Mouse (Mus musculus) kidney, embryonic 16.5 days (tissue): ENCODE measurements around the gene Kcnip3. TPM values are rescaled to one million over a fixed set of nuclear protein-coding genes. Genes with fewer than 3 reads are reported as not detected.

ENCODE experiments used
- ATAC-seq: fragments of 200-750 bp; cut with Nextera tagmentation; 2 replicates; pipeline ENCODE4 v1.8.0; 2017; ENCODE audit warnings: moderate TSS enrichment; ENCODE audit not compliant: low FRiP score, low TSS enrichment
- H3K27ac ChIP-seq: fragments of 300-500 bp; sonication (generic); 2 replicates; pipeline ENCODE4 v1.5.1; 2014; ENCODE audit warnings: low read length
- H3K27me3 ChIP-seq: fragments of 300-500 bp; sonication (generic); 2 replicates; pipeline ENCODE4 v1.6.1; 2014; ENCODE audit warnings: low read length, control low read depth, mixed read lengths; ENCODE audit not compliant: insufficient read depth
- H3K36me3 ChIP-seq: fragments of 300-500 bp; sonication (generic); 2 replicates; pipeline ENCODE4 v1.6.1; 2014; ENCODE audit warnings: low read length, control low read depth, mixed read lengths; ENCODE audit not compliant: insufficient read depth
- H3K4me1 ChIP-seq: fragments of 300-500 bp; sonication (generic); 2 replicates; pipeline ENCODE4 v1.6.1; 2014; ENCODE audit warnings: low read length, control low read depth, mixed read lengths; ENCODE audit not compliant: insufficient read depth
- H3K4me2 ChIP-seq: fragments of 300-500 bp; sonication (generic); replicated peaks from 2 replicates; pipeline ENCODE4 v1.6.1; 2014; ENCODE audit warnings: low read depth, low read length
- H3K4me3 ChIP-seq: fragments of 300-500 bp; sonication (generic); 2 replicates; pipeline ENCODE4 v1.5.1; 2014; ENCODE audit warnings: mild to moderate bottlenecking, low read length
- H3K9ac ChIP-seq: fragments of 300-500 bp; sonication (generic); replicated peaks from 2 replicates; pipeline ENCODE4 v1.6.1; 2014; ENCODE audit warnings: low read length
- H3K9me3 ChIP-seq: fragments of 300-500 bp; sonication (generic); 2 replicates; pipeline ENCODE4 v1.6.1; 2016; ENCODE audit warnings: low read length, control low read depth
- WGBS: fragments of 180-500 bp; shearing (Covaris S2); extraction: QIAGEN DNeasy Blood & Tissue Kit; methylation state at CpG from one replicate; pipeline ENCODE4 v1.1.7; 2014; 5-methylcytosine and 5-hydroxymethylcytosine counted together
- polyA plus RNA-seq: library from polyadenylated mRNA; unstranded; fragments of >200 nt; fragmentation: Nextera tagmentation; extraction: Ambion mirVana; gene quantifications from 2 replicates; pipeline ENCODE4 v1.2.1, GENCODE M21; 2015

Kcnip3 gene
- polyA plus RNA-seq, 1 experiment from 2014 or later = 3.4 TPM

- no peaks in the 10 kb centered on the region for H3K36me3 ChIP-seq
- peak overlapping the region; percentile 95 for H3K4me2 ChIP-seq
- no peak overlapping the region for H3K27ac ChIP-seq
- peaks cover 58% of the 10 kb centered on the region for H3K27me3 ChIP-seq
- peak overlapping the region; percentile 66 for H3K4me3 ChIP-seq
- H3K9me3 ChIP-seq = no peaks in the 10 kb centered on the region
- peak overlapping the region; percentile 65 for H3K9ac ChIP-seq
- under 1% methylated on average over 56 of the region's 59 CpGs for WGBS
- peak; percentile 44 for ATAC-seq
- H3K4me1 ChIP-seq = peaks cover 34% of the 10 kb centered on the region
Observed at GRCm38 (mm10) chr2:127481841-127482532, 39.9 kb downstream of the Kcnip3 start.

DNA sequence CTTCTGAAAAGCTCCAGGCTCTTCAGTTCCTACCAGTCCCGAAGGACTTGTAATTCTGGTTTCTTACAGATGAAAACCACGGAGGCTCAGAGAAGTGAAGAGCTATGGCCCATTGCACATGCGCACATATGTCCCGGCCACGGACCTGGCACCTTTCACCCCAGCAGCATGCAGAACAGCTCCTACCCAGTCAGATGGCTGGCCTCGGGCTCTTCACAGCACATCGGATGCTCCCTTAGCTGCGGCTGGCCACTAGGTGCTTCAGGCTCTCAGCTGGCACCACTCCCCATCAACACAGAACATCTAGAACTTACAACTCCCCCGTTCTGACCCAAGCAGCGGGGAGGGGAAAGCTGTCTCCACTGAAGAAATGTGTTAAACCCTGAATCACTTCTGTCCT lies 42.1 kb downstream of the Kcnip3 start:
- Histone ChIP-seq H3K4me1 (peaks cover 30% of the 10 kb centered on the region), H3K4me2 (no peak overlapping the region), H3K36me3 (no peaks in the 10 kb centered on the region), H3K9ac (no peak overlapping the region), H3K9me3 (no peaks in the 10 kb centered on the region), H3K4me3 (no peak overlapping the region), H3K27ac (no peak overlapping the region), H3K27me3 (peaks cover 51% of the 10 kb centered on the region)
- WGBS = 61% methylated on average over 10 of the region's 10 CpGs
- ATAC-seq = no peak

- Histone ChIP-seq H3K4me3 (no peak overlapping the region), H3K36me3 (no peaks in the 10 kb centered on the region), H3K27ac (no peak overlapping the region), H3K27me3 (peaks cover 46% of the 10 kb centered on the region), H3K4me1 (peaks cover 24% of the 10 kb centered on the region), H3K9ac (no peak overlapping the region), H3K4me2 (no peak overlapping the region), H3K9me3 (no peaks in the 10 kb centered on the region)
- no peak for ATAC-seq
- 58% methylated on average over 4 of the region's 4 CpGs for WGBS
Observed at GRCm38 (mm10) chr2:127479210-127479609, 42.7 kb downstream of the Kcnip3 start.

DNA sequence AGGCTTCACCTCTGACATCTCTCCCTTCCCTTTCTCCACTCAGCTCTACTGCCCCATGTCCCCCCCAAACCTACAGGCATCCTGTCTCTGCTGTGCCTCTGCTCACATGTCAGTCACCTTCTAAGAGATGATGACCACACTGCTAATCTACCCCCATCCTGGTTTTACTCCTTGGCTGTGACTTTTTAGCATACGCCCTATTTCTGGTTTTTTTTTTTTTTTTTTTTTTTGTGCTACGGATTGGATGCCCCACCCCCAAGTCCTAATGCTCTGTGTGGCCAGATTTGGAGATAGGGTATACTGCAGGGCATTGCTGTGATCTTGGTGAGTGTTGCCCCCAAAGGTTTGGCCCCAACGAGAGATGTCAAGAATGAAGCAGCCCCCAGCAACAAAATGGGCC lies 49.6 kb downstream of the Kcnip3 start:
- H3K27ac ChIP-seq = no peak overlapping the region
- ATAC-seq = no peak
- H3K36me3 ChIP-seq = no peaks in the 10 kb centered on the region
- no peak overlapping the region for H3K9ac ChIP-seq
- H3K27me3 ChIP-seq = no peaks in the 10 kb centered on the region
- H3K4me3 ChIP-seq = no peak overlapping the region
- H3K4me2 ChIP-seq = no peak overlapping the region
- H3K9me3 ChIP-seq = no peaks in the 10 kb centered on the region
- no peaks in the 10 kb centered on the region for H3K4me1 ChIP-seq
- 57% methylated on average over 3 of the region's 3 CpGs for WGBS

DNA sequence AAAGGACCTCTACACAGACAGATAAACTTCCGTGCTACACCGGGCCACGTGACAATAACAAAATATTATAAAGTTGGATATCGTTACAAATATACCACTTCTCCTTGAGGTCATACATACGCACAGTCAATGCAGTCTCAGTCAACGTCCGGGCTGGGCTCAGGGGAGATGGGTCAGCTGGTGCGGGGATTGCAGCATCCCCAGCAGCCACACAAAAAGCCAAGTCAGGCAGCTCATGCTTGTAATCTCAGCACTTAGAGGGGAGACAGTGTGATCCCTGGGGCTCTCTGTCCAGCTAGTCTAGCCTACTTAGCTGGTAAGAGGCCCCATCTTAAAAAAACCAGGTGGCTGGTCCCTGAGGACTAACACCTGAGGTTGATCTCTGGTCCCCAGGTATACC lies 50.6 kb downstream of the Kcnip3 start:
- no peaks in the 10 kb centered on the region for H3K4me1 ChIP-seq
- ATAC-seq = no peak
- no peaks in the 10 kb centered on the region for H3K36me3 ChIP-seq
- no peaks in the 10 kb centered on the region for H3K27me3 ChIP-seq
- H3K9ac ChIP-seq = no peak overlapping the region
- 85% methylated on average over 8 of the region's 8 CpGs for WGBS
- H3K4me3 ChIP-seq = no peak overlapping the region
- no peak overlapping the region for H3K27ac ChIP-seq
- no peaks in the 10 kb centered on the region for H3K9me3 ChIP-seq
- H3K4me2 ChIP-seq = no peak overlapping the region

- H3K9ac ChIP-seq = no peak overlapping the region
- no peaks in the 10 kb centered on the region for H3K27me3 ChIP-seq
- H3K36me3 ChIP-seq = no peaks in the 10 kb centered on the region
- H3K4me1 ChIP-seq = no peaks in the 10 kb centered on the region
- WGBS = 83% methylated on average over 10 of the region's 10 CpGs
- no peaks in the 10 kb centered on the region for H3K9me3 ChIP-seq
- H3K4me2 ChIP-seq = no peak overlapping the region
- no peak overlapping the region for H3K27ac ChIP-seq
- no peak for ATAC-seq
- no peak overlapping the region for H3K4me3 ChIP-seq
Observed at GRCm38 (mm10) chr2:127470661-127471060, 51.2 kb downstream of the Kcnip3 start.

DNA sequence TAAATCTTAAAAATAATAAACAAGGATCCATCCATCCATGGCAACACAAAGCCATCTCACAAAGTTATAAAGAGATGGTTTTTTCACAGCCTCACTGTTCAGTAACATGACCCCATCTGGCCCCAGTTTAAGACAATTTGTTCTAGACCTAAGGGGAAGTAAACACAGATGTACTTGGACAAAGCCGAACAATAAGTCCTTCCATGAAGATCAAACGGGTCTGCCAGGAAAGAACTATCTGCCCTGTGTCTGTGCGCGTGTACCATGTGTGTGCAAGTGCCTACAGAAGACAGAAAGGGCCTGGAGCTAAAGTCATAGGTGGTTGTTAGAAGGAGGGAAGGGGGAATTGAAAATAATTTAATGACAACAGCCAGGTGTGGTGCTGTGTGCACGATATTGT lies 51.7 kb downstream of the Kcnip3 start:
- no peaks in the 10 kb centered on the region for H3K9me3 ChIP-seq
- no peak for ATAC-seq
- WGBS = 89% methylated on average over 5 of the region's 5 CpGs
- H3K4me3 ChIP-seq = no peak overlapping the region
- no peaks in the 10 kb centered on the region for H3K36me3 ChIP-seq
- no peaks in the 10 kb centered on the region for H3K27me3 ChIP-seq
- H3K4me1 ChIP-seq = no peaks in the 10 kb centered on the region
- H3K27ac ChIP-seq = no peak overlapping the region
- H3K4me2 ChIP-seq = no peak overlapping the region
- no peak overlapping the region for H3K9ac ChIP-seq

DNA sequence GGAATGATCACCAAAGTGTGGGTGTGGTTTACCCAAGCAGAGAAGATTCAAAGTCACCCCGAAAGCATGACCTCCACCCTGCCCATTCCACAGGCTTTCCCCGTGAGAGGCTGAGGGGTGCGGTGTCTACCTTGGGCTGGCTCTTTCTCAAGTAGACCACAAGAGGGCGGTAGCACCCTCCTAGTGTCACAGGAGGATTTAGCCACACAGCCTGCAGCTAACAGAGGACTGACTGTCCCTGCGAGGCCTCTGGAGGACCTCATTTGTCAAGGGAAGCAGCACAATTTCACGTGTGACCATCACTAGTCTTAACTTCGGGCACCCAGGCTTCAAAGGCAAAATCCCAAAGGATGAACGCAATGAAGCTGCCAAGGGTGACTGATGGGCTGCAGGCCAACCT lies 59.6 kb downstream of the Kcnip3 start:
- no peaks in the 10 kb centered on the region for H3K9me3 ChIP-seq
- no peak overlapping the region for H3K4me3 ChIP-seq
- 7% methylated on average over 8 of the region's 8 CpGs for WGBS
- H3K4me2 ChIP-seq = no peak overlapping the region
- no peaks in the 10 kb centered on the region for H3K4me1 ChIP-seq
- peak; percentile 78; the same call in 1 of the 2 replicates for ATAC-seq
- no peaks in the 10 kb centered on the region for H3K27me3 ChIP-seq
- no peaks in the 10 kb centered on the region for H3K36me3 ChIP-seq
- no peak overlapping the region for H3K9ac ChIP-seq
- H3K27ac ChIP-seq = no peak overlapping the region

DNA sequence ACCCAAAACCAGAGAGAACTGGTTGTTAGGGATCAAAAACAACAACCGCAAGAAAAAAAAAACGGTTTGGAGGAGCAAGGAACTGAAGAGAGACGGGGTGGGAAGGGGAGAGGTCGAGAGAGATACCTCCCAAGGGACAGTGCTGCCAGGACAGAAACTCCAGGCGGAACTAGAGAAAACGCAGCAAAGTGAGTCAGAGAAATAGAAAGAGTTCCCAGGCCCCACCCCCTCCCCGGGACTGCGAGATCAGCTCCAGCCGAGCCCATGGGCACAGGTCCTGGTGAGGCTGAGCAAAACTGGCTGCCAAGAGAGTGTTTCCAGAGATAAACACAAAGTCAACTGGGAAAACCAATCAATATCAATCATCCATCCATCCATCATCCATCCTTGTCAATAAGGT lies 60.5 kb downstream of the Kcnip3 start:
- no peaks in the 10 kb centered on the region for H3K36me3 ChIP-seq
- WGBS = 49% methylated on average over 9 of the region's 9 CpGs
- no peak for ATAC-seq
- H3K4me1 ChIP-seq = no peaks in the 10 kb centered on the region
- no peaks in the 10 kb centered on the region for H3K27me3 ChIP-seq
- H3K9ac ChIP-seq = no peak overlapping the region
- no peak overlapping the region for H3K4me2 ChIP-seq
- no peak overlapping the region for H3K4me3 ChIP-seq
- H3K9me3 ChIP-seq = no peaks in the 10 kb centered on the region
- H3K27ac ChIP-seq = no peak overlapping the region

DNA sequence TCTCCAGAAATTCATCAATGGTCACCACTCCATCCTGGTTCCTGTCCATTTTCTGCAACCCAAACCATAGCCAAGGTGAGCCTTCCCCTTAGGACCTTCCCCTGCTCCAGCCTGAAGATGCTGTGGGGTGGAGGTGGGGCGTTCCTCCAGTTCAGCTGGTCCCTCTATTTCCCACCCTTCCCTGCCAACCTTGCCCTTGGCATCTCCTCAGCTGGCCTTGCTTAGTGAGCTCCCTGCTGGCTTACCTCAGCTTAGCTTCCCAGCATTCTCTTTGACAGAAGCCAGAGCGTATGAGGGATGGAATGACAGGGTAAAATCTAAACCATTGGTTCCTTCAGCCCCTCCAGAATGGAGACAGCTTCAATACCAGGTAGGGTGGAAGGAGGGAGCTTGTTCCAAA lies 62.6 kb downstream of the Kcnip3 start:
- Histone ChIP-seq H3K27ac (no peak overlapping the region), H3K4me2 (no peak overlapping the region), H3K9me3 (no peaks in the 10 kb centered on the region), H3K4me1 (no peaks in the 10 kb centered on the region), H3K4me3 (no peak overlapping the region), H3K9ac (no peak overlapping the region), H3K27me3 (no peaks in the 10 kb centered on the region; the same call in 1 of the 2 replicates), H3K36me3 (no peaks in the 10 kb centered on the region)
- WGBS = 83% methylated on average over 2 of the region's 2 CpGs
- no peak for ATAC-seq
